Mouse (Mus musculus) thymus, postnatal 14 days (tissue): ENCODE measurements around the gene Lsamp.

ENCODE experiments used
- DNase-seq: peaks from one replicate; pipeline ENCODE4 v3.0.0; 2021

Gene Lsamp

DNA sequence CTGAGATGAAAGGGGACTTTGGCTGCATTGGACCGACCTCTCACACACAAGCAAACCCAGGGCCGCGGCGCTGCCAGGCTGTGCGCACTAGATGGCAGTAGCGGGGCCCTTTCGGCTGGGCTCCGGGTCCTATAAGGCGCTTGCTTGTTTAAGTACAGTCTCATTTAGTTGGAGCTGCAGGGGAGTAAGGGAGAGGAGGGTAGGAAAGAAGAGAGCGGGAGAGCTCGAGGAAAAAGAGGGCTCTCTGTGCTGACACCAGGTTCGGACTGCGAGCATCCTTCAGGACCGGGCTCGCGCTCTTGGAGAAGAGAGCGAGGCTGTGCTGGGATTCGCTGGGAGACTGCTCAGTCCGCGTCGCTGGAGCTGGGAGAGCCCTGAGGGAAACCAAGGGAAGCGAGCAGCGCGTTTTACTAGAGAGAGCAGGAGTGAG, at the start of gene Lsamp:
TSS of gene Lsamp (plus strand) at position 157 of the 430 bp plus-strand sequence.
- no peak for DNase-seq

DNA sequence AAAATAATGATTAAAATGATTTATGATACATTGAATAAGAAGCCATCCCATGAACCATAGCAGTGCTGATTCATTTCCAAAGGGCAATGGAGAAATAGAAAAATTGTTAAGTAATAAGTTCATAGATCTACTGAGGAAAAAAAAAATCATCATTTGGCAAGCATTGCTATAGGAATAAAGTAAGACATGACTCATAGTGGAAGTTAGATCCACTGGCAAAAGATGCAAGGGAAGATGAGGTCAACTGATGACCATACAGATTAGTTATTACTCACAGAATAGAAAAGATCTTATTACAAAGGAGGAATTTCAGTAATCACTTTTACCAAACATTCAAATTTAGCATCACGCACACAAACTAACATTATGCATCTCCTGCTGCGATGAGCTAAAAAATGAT, 26.5 kb upstream of the Lsamp start:
- no peak for DNase-seq

DNA sequence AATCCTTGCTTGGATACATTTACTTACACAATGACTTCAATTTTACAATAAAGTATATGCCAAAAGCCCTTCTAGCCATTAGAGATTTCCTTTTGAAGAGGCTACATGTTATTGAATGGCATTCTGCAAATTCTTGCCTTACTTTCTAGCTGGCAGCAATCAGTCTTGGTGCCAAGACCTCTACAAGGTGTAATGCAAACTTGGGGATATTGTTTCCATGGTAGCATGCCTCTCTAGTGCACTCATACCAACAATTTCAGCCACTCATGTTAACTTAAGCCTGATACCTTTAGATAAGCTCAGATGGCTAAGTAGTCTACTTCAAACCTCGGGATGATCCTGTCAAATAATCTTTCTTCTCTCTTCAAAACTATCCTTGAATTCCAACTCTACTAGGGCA, 11.4 kb upstream of the Lsamp start:
- DNase-seq: no peak

DNA sequence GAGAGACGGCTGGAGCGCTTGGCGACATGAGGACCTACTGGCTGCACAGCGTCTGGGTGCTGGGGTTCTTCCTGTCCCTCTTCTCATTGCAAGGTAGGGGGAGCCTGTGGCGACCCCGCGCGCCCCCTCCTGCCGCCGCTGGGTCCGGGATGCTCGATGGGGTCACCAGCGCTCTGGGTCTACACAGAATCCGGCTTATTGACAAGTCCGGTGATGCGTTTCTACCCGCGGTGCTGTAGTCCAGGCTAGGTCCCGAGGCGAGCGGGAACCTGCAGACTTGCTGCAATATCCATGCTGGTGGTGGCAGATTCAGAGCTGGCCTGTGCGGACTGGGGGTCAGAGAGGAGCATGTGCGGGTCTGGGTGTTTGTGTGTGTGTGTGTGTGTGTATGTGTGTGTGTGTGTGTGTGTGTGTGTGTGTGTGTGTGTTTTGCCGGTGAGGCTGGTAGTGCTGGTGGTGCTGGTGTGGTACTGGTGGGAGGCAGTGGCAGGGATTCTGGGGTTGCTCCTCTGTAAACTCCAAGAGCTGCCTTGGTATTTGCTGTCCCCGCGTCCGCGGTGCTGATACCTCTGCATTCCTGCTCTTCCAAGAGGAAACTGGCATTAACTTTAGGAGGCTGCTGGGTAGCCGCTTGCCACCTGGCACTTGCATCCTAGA, 602 bp downstream of the Lsamp start:
- DNase-seq: no peak

DNA sequence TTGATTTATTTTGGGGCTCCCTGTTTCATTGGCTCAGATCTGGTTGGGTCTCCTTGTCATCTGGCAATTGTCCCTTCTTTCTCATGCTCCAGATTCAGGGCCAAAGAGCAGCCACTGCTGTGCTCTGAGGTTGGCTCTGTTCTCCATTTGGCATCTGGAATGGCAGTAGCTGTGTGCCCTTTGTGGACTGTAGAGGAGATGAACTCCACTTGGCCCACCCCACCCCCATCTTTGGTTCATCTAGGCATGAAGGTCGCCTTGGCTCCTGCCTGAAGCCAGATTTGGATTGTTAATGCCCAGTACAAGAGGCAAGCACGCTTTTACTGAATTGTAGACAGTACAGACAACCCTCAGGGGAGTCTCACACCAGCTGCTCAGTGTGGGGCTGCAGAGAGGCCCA, 4.3 kb downstream of the Lsamp start:
- DNase-seq: no peak

DNA sequence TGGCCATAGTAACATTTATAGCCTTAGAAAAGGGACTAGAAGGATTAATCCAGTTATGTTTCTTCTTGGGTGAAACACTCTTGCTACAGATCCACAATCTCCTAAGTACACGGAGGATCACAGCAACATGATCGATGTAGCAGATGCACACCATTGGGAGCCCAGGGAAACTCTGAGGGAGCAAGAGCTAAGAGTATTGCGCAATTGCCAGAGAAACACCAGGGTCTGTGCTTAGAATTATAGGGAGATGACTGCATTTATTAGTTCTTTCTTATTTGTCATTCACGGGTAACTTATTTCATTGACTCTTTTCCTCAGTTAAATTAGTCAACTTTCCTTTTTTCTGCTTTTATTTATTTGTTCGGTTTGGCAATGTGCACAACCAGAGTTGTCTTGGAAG, 10.7 kb downstream of the Lsamp start:
- DNase-seq: no peak

DNA sequence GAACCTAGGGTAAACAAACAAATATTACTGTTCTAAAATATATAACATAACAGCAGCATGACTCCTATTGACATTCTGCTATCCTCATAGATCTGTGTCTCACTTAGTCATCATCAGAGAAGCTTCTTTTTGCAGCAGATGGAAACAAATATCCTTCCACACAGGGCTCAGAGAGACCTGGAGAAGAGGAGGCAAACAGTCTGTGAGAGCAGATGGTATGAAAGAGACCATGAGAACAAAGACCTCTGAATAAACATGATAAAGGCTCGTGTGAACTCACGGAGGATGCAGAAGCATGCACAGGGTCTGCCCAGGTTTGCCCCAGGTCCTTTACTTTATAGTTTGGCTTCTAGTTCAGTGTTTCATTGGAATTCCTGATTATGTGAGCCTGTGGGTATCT, 24.6 kb downstream of the Lsamp start:
- DNase-seq: no peak

DNA sequence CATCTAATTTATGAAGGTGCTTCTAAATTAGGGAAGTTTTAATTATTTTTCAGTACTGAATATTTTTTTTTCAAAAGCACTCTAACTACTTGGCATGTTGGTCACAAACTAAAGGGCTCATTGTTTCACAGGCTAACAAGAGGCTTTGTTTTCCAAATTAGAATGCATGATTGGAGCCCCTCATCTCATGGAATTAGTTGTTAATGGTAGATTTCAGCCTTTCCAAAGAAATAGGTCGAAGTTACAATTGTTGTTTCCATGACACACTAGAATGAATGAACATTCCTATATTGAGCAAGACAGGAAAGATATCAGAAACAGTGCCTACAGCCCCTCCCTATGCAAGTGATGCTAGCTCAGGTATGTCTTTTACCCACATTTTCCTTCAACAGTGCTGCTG, 26.9 kb downstream of the Lsamp start:
- no peak for DNase-seq

DNA sequence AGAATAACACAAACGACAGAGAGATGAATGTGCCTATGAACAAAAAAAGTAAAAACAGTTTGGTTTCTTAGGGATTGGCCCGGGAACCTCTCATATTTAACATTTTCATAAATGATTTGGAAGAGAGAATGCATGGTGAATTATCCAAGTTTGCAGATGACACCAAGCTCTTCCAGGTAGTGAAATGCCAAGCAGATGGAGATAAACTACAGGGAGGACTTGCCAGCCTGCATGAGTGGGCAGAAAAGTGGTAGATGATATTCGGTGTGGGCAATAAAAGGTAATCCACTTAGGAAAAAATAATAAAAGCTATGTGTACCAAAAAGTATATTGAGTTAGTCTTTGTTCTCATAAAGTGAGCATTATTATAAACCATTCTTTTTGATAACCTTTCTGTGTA, 38.5 kb downstream of the Lsamp start:
- DNase-seq: no peak

DNA sequence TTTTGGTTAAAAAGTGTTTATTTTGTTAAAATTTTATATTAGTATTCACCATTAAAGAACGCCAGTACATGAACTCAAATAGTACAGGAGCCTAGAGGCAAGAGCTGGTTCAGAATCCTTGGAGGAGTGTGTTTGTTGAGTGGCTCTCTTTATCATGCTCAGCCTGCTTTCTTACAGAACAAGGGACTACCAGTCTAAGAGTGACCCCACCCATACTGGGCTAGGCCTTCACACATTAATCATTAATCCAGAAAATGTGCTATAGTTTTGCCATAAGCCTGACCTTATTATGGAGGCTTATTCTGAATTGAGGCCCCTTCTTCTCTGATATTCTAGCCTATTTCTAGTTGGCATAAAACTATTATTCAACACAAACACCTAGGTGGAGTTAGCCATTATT, 52.6 kb downstream of the Lsamp start:
- DNase-seq: no peak

DNA sequence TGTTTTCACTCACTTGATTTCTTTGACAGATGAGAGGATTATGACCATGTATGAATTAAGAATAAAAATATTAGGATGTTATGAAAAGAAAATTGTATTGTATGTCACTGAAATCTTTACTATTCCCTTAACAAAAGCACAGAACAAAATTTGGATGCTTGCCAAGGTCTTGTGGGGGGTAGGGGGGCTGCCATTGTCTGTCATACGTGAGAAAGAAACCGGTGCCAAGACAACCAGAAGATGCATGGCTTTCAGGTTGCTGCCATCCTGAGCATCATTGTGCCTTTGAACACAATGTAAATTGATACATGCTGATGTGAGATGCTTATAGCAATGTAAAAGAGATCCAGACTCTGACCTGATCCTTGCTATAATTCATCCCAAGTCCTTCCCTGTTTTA, 75.4 kb downstream of the Lsamp start:
- no peak for DNase-seq

DNA sequence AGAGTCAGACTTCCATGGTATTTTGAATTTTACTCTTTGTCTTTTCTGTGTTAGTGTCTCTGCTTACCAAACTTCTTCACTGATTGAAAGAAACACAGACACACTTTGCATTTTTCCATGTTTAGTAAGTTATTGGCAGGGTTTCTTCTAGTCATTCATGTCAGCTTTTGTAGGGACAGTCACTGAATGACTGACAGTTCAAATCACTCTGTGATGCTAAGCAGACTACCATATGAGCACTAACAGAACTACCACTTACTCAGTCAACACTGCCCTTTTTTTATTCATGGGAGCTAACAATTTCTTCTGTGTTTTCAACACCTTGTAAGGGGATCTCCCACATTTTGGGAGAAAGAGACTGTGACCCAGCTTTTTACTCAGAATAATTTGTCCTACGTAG, 75.8 kb downstream of the Lsamp start:
- no peak for DNase-seq

DNA sequence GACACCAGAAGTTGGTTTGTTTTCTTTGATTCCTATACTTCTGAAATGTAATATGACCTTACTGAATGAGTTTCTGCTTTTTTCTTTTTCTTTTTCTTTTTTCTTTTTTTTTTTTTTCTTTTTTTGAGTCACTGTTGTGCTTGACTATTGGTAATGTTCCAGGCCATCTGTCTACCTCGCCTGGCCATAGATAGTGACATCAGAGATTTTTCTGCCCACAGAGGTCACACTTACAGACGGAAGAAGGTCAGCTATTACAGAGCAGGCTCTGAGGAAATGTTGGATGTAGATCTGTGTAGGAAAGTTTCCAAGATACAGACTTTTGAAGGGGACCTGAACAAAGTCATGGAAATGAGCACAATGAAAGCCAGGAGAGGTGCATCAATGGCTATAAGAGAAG, 76.3 kb downstream of the Lsamp start:
- DNase-seq: no peak

DNA sequence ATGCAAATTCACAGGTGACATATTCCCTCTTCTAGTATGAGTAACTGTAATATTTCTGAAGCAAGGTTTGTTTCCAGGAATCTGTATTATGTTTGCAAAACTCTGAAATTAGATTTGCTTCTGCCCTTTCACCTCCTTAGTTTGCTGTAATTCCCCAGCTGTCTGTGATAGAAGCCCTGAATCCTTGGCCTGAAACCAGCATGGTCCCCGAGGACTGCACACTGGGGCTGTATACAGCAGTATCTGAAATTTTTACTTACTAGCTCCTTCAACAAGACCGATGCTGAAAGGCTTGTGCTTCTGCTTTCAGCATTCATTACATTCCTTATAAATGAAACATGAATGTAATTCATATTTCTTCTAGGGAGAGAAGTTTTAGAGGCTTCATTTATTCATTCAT, 91.4 kb downstream of the Lsamp start:
- no peak for DNase-seq

DNA sequence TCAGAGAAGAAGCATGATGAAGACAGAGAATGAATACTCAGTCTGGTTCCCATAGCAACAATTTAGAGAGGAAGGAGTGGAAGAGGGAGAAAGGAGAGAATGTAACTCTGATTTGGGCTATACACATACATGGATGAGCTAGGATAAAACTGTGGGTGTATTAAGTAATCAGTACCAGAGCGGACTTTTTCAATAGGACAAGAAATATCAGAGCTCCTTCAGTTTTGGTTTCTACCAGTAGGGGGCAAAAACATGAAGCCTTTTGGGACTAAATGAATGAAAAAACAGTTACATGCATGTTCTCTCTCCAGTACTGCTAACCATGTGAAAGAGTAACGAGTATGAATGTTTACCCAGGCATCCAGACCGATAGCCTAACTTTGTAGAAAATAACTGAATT, 96.1 kb downstream of the Lsamp start:
- DNase-seq: no peak

DNA sequence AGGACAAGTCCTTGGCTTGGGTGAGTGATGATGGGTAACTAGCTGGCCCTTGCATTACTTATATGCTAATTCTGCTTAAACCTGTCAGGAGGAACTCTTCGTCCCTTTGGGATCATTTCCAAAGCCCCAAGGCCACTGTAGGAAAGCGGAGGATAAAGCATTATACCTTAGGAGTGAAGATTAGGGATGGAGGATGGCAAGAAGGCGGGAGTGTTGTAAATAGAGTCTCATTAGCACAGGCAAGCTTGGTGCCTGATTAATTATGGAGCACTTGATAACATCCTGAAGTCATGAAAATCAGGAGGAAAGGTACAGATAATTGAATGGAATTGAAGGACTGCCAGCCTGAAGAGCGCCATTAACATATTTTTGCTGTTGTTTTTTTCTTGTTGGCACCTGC, 120.2 kb downstream of the Lsamp start:
- no peak for DNase-seq

DNA sequence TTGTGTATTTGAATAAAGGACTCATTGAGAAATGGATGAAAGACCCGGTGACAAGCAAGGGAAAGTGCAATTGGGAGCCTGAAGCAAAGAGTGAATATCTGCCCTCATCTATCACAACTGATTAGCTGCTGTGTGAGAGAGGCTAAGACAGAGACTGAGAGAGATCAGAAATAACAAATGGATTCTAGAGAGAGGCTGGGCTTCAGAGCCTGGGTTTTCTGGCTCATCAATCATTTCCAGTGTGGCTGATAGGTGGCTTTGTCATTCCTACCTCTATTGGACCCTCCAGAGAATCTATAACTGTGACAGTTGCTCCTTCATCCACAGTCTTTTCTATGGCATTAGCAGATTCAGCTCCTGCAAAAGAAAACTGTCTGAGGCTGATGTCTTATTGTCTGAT, 198.8 kb downstream of the Lsamp start:
- no peak for DNase-seq

DNA sequence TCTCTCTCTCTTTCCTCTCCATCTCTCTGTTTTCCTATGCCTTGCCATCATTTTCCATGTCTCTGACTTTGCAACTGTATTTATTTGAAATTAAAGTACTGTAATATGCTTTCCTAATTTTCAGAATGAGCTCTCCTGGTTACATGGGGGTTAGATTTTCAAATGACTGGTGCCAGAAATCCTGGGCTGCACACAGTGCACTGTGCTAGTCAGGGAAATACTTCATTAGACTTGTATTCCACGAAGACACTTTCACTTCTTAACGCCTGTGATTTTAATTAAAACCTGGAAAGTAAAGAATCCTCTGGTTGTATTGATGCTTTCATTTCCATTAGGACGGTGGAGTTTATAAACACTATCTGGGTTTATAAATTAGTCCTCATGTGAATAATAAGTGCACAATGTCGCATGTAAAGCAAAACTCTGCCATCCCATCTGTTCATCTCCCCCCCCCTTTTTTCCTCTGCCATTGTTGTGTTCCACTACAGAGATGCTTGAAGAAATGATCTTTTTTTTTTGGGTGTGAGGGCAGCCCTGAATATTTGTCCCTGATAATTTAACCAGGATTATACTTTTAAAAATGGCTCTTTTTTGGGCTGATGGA, 203.9 kb downstream of the Lsamp start:
- DNase-seq: no peak

DNA sequence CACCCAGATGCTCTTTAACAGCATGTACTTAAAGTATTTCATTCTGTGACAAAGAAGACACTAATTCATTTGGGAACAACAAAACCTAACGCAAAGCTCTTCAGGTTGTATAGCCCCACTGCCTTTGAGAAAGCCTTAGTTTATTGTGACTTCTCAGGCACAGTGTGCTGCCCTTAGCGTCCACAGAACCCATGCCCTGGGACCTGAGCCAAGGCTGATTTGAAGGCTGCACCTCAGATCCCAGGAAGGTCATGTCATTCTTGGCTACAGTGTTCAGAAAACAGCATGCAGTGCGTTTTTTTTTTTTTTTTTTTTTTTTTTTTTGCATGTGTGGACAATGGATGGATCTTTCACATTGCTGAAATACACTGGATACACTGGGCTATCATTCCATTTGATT, 210.2 kb downstream of the Lsamp start:
- DNase-seq: no peak

DNA sequence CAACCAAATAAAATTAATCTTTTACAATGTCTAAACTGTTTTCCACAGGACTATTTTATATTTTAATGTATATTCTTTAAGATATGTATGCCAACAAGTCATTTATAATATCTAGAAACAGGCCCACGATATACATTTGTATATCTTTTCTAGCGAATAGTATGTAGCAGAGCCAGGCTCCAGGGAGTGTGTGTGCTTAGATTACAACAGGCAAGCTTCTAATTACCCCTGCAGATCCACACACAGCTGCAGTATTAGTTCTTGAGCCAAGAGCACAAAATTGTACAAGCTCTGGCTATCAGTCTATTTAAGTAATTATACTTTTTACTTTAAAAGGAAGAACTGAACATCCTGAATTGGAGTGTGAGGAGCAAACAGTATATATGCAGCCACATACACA, 210.7 kb downstream of the Lsamp start:
- no peak for DNase-seq

DNA sequence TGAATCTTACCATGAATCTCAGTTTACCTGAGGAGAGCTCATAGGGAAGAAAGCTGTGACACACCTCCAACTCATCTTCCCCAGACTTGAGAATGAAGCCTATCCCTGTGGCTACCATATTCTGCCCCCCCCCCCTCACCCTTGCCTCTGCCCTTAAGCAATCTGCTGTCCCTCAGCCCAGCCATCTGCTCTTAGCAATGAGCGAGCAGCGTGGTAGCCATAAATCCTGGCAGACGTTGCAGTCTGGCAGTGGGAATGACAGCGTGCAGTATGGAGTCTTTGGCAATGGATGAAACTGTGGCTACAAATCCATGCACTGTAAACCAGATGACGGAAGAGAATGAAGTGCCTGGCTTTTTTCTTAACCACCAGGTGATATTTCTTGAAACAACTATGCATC, 244.5 kb downstream of the Lsamp start:
- no peak for DNase-seq

DNA sequence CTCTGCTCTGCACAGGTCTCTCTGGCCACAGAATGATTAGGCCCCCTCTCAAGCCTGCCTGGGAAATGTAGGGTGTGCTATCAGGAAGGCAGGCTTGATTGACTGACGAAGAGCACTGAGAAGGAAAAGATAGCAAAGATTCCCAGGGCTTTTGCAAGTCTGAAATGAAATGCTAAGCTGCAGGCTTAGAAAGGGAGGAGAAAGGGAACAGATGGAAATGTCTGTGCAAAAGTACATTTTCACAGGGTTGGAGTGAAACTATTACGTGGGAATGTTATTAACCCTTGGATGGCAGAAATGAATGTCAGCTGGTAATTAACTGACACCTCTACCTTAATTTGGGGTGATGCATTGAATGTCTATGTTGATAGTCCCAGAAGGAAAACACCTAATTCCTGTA, 248.9 kb downstream of the Lsamp start:
- DNase-seq: no peak

DNA sequence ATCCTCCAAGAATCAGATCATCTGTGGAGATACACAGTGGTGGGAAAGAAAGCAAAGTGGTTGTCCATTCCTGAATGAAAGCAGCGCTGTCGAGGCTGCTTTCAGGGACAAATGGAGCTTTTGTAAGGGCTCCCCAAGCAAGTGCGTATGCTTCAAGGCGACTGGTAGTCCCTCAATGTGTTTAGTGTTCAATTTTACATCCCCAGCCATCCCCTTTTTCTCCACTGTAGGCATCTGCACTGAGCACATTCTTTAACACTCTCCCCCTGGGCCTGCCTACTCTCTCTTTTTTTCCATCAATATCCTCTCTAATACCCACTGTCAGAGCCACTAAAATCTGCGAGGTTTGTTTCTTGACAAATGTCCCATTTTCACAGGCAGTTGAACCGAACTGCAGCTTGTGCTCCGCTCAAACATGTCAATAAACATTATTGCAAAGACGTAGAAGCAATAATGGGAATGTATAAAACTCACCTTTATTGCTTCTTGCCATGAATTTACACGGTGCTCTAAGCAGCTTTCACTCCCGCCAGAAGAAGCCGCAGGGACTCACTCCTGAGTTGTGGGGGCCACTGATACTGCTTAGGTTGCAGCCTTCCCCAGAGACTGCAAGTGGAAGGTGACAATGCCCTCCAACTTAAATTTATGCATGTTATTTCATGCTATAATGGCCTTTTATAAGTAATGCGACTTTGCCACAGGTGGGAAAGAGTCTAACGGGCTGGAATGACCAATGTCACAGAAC, 250.2 kb downstream of the Lsamp start:
- no peak for DNase-seq

DNA sequence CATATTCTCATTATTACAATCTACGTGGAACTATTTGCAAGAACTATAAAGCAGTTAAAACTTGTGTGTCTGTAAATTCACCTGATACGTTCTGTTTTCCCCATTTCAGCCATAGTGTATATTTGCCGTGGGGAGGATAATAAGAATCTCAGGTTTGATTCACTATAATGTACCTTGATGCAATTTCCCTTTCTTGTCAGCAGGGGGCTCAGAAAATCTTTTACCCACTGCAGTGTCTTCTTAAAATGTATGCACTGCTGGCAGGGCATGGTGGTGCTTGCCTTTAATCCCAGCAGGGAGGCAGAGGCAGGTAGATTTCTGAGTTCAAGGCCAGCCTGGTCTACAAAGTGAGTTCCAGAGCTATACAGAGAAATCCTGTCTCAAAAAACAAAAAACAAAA, 287.7 kb downstream of the Lsamp start:
- no peak for DNase-seq

DNA sequence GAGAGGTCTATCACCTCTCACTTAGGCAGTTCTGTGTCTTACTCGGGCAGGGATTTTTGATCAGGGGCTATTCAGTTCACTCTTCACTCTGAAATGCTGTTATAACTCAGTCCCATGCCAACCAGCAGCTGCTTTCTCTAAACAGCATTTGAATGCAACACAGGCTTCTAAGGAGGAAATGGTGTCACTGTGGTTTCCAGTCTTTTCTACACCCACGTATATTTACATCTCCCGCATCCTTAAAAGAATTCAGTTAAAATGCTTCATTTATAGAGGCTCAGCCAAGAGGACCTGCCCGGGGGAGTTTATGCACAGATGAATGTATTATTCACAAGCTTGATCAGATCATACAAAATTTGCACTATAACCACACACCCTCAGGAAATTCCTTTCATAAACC, 306.0 kb downstream of the Lsamp start:
- DNase-seq: no peak
